Comparison of ENCODE assay signal across 21 mouse cellular contexts in genomic region chr3:130884393-130884792, GRCm38 (mm10).
"Had no signal": no experiment of that assay in that cellular context is flagged by ENCODE, and none has a peak within 500 bp of the region (broad histone marks: within the 10 kb centered on the region; RNA-seq: fewer than 3 reads in every experiment).

No protein-coding gene starts in this region.

- DNase-seq: kidney, adult 18-20 months; kidney, adult 9 months; kidney, postnatal 14 days; kidney, postnatal 4 days; layer of hippocampus, adult 9-11 months; layer of hippocampus, postnatal 36 days; left cerebral cortex, postnatal 4 days; liver, postnatal 0 days; lung, postnatal 4 days; midbrain, embryonic 14.5 days; thymus, adult 2 months; thymus, postnatal 14 days; thymus, postnatal 4 days had no signal

- ATAC-seq: intestine, embryonic 16.5 days; liver, postnatal 0 days had no signal

- H3K4me2 ChIP-seq: limb, embryonic 12.5 days; limb, embryonic 15.5 days; liver, embryonic 11.5 days; midbrain, embryonic 11.5 days had no signal

- H3K9me3 ChIP-seq: limb, embryonic 15.5 days had no signal

- H3K9ac ChIP-seq: limb, embryonic 12.5 days; limb, embryonic 15.5 days; liver, embryonic 14.5 days; liver, postnatal 0 days had no signal

- H3K36me3 ChIP-seq: limb, embryonic 12.5 days; limb, embryonic 15.5 days had no signal

- H3K4me3 ChIP-seq: left cerebral cortex, adult 2 months; limb, embryonic 12.5 days; limb, embryonic 15.5 days had no signal

- H3K27ac ChIP-seq: left cerebral cortex, adult 2 months; limb, embryonic 12.5 days; limb, embryonic 15.5 days; liver, embryonic 14.5 days; stomach, postnatal 0 days had no signal

- H3K27me3 ChIP-seq: limb, embryonic 12.5 days; limb, embryonic 15.5 days had no signal
